Comparison of ENCODE assay signal across 8 mouse cellular contexts in the genomic region with DNA sequence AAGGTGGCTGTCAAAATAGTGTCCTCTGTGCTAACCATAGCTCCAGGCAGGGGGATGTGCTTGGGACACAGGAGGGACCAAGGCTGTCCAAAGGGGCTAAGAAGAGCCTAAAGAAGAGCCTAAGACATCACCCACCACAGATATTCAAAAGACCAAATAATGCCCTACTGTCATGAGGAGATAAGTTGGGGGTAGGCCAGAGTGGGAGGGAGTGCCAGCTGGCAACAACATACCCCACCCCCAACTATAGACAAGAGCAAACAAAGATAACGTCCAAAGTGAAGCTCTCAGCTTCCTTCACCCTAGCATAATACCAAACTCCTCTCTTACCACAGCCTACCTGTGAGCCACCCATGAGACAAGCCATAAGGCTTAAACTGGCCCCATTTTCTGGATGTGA.
DNase-seq lines count a peak whose midpoint lies in the region; ATAC-seq and TF ChIP-seq lines count a peak whose summit lies in the region.

No protein-coding gene starts in this region.

- H3K9me3 ChIP-seq in heart, embryonic 15.5 days (replicated peaks) = no peaks in the 10 kb centered on the region
- H3K9me3 ChIP-seq in lung, embryonic 16.5 days (ENCODE audit: control insufficient read depth, low read length) = no peaks in the 10 kb centered on the region
- no peaks in the 10 kb centered on the region for H3K9me3 ChIP-seq in hindbrain, embryonic 12.5 days (replicated peaks)
- H3K9me3 ChIP-seq in midbrain, postnatal 0 days (ENCODE audit: low read length) = no peaks in the 10 kb centered on the region

- no peak for TF ChIP-seq CTCF in midbrain, postnatal 0 days (IDR thresholded peaks at IDR 0.05)

- 9% methylated on average over 1 of the region's 1 CpGs for WGBS in heart, embryonic 15.5 days
- 5% methylated on average over 1 of the region's 1 CpGs for WGBS in lung, embryonic 16.5 days
- WGBS in hindbrain, embryonic 12.5 days = 30% methylated on average over 1 of the region's 1 CpGs
- 27% methylated on average over 1 of the region's 1 CpGs for WGBS in midbrain, postnatal 0 days

- H3K27ac ChIP-seq in heart, embryonic 15.5 days = 0 out of 2 replicates have a peak overlapping the region, but pooled peaks have one; percentile 18
- no peak overlapping the region for H3K27ac ChIP-seq in lung, embryonic 16.5 days (ENCODE audit: low read length)
- H3K27ac ChIP-seq in hindbrain, embryonic 12.5 days = peak overlapping the region; percentile 69
- 0 out of 2 replicates have a peak overlapping the region, but pooled peaks have one; percentile 43 for H3K27ac ChIP-seq in midbrain, postnatal 0 days (ENCODE audit: low read depth, low read length)

- H3K27me3 ChIP-seq in heart, embryonic 15.5 days = peaks cover 52% of the 10 kb centered on the region
- peaks cover 4% of the 10 kb centered on the region; the same call in 1 of the 2 replicates for H3K27me3 ChIP-seq in lung, embryonic 16.5 days (ENCODE audit: control insufficient read depth, insufficient read depth, low read depth, low read length)
- peaks cover 36% of the 10 kb centered on the region for H3K27me3 ChIP-seq in hindbrain, embryonic 12.5 days
- no peaks in the 10 kb centered on the region for H3K27me3 ChIP-seq in midbrain, postnatal 0 days (ENCODE audit: insufficient read depth, low read length)

- H3K9ac ChIP-seq in heart, embryonic 15.5 days = no peak overlapping the region
- H3K9ac ChIP-seq in lung, embryonic 16.5 days (ENCODE audit: low read length) = no peak overlapping the region
- no peak overlapping the region for H3K9ac ChIP-seq in hindbrain, embryonic 12.5 days
- H3K9ac ChIP-seq in midbrain, postnatal 0 days (replicated peaks; ENCODE audit: low read length, poor library complexity, severe bottlenecking) = no peak overlapping the region

- H3K4me2 ChIP-seq in heart, embryonic 15.5 days = peak overlapping the region; percentile 54
- peak overlapping the region; percentile 36; the same call in 1 of the 2 replicates for H3K4me2 ChIP-seq in lung, embryonic 16.5 days (ENCODE audit: low read depth, low read length)
- peak overlapping the region; percentile 32 for H3K4me2 ChIP-seq in hindbrain, embryonic 12.5 days (replicated peaks)
- no peak overlapping the region; the same call in 1 of the 2 replicates for H3K4me2 ChIP-seq in midbrain, postnatal 0 days (ENCODE audit: low read depth, low read length, poor library complexity, severe bottlenecking)

- DNase-seq in heart, adult 9 months (ENCODE audit: low spot score in 2 of 2) = no peak
- no peak for DNase-seq in lung, postnatal 14 days
- no peak for DNase-seq in midbrain, postnatal 0 days (ENCODE audit: low spot score)
- DNase-seq in ovary, postnatal 14 days (ENCODE audit: low spot score) = no peak
- no peak for DNase-seq in spleen, adult 18-20 months

- no peak for ATAC-seq in heart, embryonic 15.5 days (replicated peaks; ENCODE audit: insufficient number of reproducible peaks, insufficient read depth, low FRiP score, low read depth)
- ATAC-seq in lung, embryonic 16.5 days (ENCODE audit: low read depth) = 0 out of 2 replicates have a peak, but pooled peaks have one; percentile 0
- ATAC-seq in hindbrain, embryonic 12.5 days (ENCODE audit: low FRiP score) = no peak
- no peak for ATAC-seq in midbrain, postnatal 0 days (ENCODE audit: low FRiP score)

- no peaks in the 10 kb centered on the region for H3K36me3 ChIP-seq in heart, embryonic 15.5 days
- no peaks in the 10 kb centered on the region for H3K36me3 ChIP-seq in lung, embryonic 16.5 days (ENCODE audit: control insufficient read depth, insufficient read depth, low read length)
- H3K36me3 ChIP-seq in hindbrain, embryonic 12.5 days = no peaks in the 10 kb centered on the region
- no peaks in the 10 kb centered on the region for H3K36me3 ChIP-seq in midbrain, postnatal 0 days (ENCODE audit: insufficient read depth, low read length)

- peaks cover 66% of the 10 kb centered on the region for H3K4me1 ChIP-seq in heart, embryonic 15.5 days (replicated peaks)
- peaks cover 63% of the 10 kb centered on the region for H3K4me1 ChIP-seq in lung, embryonic 16.5 days (replicated peaks; ENCODE audit: control insufficient read depth, insufficient read depth, low read length)
- H3K4me1 ChIP-seq in hindbrain, embryonic 12.5 days = peaks cover 86% of the 10 kb centered on the region
- peaks cover 65% of the 10 kb centered on the region for H3K4me1 ChIP-seq in midbrain, postnatal 0 days (ENCODE audit: insufficient read depth, low read length)

- no peak overlapping the region for H3K4me3 ChIP-seq in heart, embryonic 15.5 days
- H3K4me3 ChIP-seq in lung, embryonic 16.5 days (ENCODE audit: low read length) = no peak overlapping the region
- no peak overlapping the region for H3K4me3 ChIP-seq in hindbrain, embryonic 12.5 days
- no peak overlapping the region for H3K4me3 ChIP-seq in midbrain, postnatal 0 days (ENCODE audit: low read depth, low read length)
